Mouse (Mus musculus) v-Abl transformed pro-B cells (cell line): Measurements from ENCODE around the gene Iqcn.

Source experiments
- in situ Hi-C, 2 experiments: fragments of 400-800 bp; cut with MboI; formaldehyde crosslinking; loops; one replicate each; pipeline ENCODE4 v1.15.1; 2025; ENCODE audit not compliant: unreplicated experiment in 2 of 2

The Iqcn gene

GRCm38 (mm10) chr8:70750128-70750680, 46.9 kb downstream of the Iqcn start:
- in situ Hi-C loops: loop anchor here in 1 of 2 experiments (5.0 kb wide), 2 partner anchors 33 to 78 kb away; partner anchors contain the start of genes Gm3336 and Lsm4

- in situ Hi-C loops: loop anchor here in 1 of 2 experiments (5.0 kb wide), 2 partner anchors 35 to 80 kb away; partner anchors contain the start of genes Gm3336 and Lsm4
These were observed 48.9 kb downstream of the Iqcn start for GRCm38 (mm10) chr8:70752000-70752764.

- in situ Hi-C loops: loop anchor here in 1 of 2 experiments (5.0 kb wide), 2 partner anchors 36 to 81 kb away; partner anchors contain the start of genes Gm3336 and Lsm4
These were observed 49.9 kb downstream of the Iqcn start for GRCm38 (mm10) chr8:70753151-70753550.

GRCm38 (mm10) chr8:70754043-70754870, 51.0 kb downstream of the Iqcn start, which contains the start of gene Rab3a:
Gene Rab3a (plus strand): TSS chr8:70754679.
- in situ Hi-C loops: loop anchor here in 1 of 2 experiments (5.0 kb wide), 2 partner anchors 37 to 82 kb away; partner anchors contain the start of genes Gm3336 and Lsm4

- in situ Hi-C loops: loop anchor here (5.0 kb wide), 3 partner anchors 33 to 83 kb away; partner anchors contain the start of genes Gm3336 (in 1 of the 2), Lsm4 (in 1 of the 2) and Pde4c (in 1 of the 2)
These were observed 51.8 kb downstream of the Iqcn start for GRCm38 (mm10) chr8:70754871-70755660.

- in situ Hi-C loops: loop anchor here in 1 of 2 experiments (5.0 kb wide), 1 partner anchor 34 kb away; the partner anchor contains the start of gene Pde4c
These were observed 52.6 kb downstream of the Iqcn start for GRCm38 (mm10) chr8:70755661-70756475.

GRCm38 (mm10) chr8:70756476-70757040, 53.3 kb downstream of the Iqcn start:
- in situ Hi-C loops: loop anchor here in 1 of 2 experiments (5.0 kb wide), 1 partner anchor 34 kb away; the partner anchor contains the start of gene Pde4c

GRCm38 (mm10) chr8:70757523-70758307, 54.5 kb downstream of the Iqcn start:
- in situ Hi-C loops: loop anchor here in 1 of 2 experiments (5.0 kb wide), 1 partner anchor 35 kb away; the partner anchor contains the start of gene Pde4c

GRCm38 (mm10) chr8:70758308-70758615, 55.0 kb downstream of the Iqcn start:
- in situ Hi-C loops: loop anchor here in 1 of 2 experiments (5.0 kb wide), 1 partner anchor 36 kb away; the partner anchor contains the start of gene Pde4c

- in situ Hi-C loops: loop anchor here in 1 of 2 experiments (5.0 kb wide), 1 partner anchor 37 kb away; the partner anchor contains the start of gene Pde4c
These were observed 55.6 kb downstream of the Iqcn start for GRCm38 (mm10) chr8:70758616-70759561.

GRCm38 (mm10) chr8:70760350-70760749, 57.1 kb downstream of the Iqcn start:
- in situ Hi-C loops: no loop called here

- in situ Hi-C loops: no loop called here
These were observed 57.6 kb downstream of the Iqcn start, which contains the start of gene Mpv17l2 for GRCm38 (mm10) chr8:70760775-70761406. Gene Mpv17l2 (minus strand): TSS chr8:70760946.

GRCm38 (mm10) chr8:70762118-70762517, 58.9 kb downstream of the Iqcn start:
- in situ Hi-C loops: no loop called here

GRCm38 (mm10) chr8:70763354-70763753, 60.1 kb downstream of the Iqcn start:
- in situ Hi-C loops: no loop called here

- in situ Hi-C loops: no loop called here
These were observed 60.8 kb downstream of the Iqcn start for GRCm38 (mm10) chr8:70764026-70764425.

GRCm38 (mm10) chr8:70764676-70765075, 61.4 kb downstream of the Iqcn start:
- in situ Hi-C loops: loop anchor here (5.0 kb wide), 2 partner anchors 38 to 78 kb away; no protein-coding TSS in a partner anchor
